Mouse (Mus musculus) T-helper 2 cell (primary cell): Measurements from ENCODE around the gene Dhrs3.

Source experiments
- in situ Hi-C: fragments of 300-600 bp; cut with MboI, MseI; formaldehyde crosslinking; loops from one replicate; pipeline ENCODE4 v1.15.1; 2025; ENCODE audit warnings: high pct_unique_total_duplicates

The Dhrs3 gene

DNA sequence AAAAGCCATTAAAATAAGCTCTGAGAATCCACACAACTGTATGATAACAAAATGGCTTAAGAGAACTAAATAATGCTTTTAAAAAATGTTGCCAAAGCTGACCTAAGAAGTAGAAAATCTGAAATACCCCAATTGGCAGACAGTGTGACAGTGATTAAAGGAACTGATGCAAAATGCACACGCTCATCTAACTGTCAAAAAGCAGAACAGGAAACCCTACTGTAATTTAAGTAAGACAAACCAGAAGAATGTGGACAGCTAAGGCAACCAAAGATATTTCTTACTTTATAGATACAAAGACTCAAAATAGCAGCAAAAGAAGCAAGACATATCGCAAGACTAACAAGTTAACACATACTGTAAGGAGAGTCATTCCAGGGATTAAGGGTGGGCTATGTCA, 78.4 kb downstream of the Dhrs3 start:
- in situ Hi-C loops = no loop called here

DNA sequence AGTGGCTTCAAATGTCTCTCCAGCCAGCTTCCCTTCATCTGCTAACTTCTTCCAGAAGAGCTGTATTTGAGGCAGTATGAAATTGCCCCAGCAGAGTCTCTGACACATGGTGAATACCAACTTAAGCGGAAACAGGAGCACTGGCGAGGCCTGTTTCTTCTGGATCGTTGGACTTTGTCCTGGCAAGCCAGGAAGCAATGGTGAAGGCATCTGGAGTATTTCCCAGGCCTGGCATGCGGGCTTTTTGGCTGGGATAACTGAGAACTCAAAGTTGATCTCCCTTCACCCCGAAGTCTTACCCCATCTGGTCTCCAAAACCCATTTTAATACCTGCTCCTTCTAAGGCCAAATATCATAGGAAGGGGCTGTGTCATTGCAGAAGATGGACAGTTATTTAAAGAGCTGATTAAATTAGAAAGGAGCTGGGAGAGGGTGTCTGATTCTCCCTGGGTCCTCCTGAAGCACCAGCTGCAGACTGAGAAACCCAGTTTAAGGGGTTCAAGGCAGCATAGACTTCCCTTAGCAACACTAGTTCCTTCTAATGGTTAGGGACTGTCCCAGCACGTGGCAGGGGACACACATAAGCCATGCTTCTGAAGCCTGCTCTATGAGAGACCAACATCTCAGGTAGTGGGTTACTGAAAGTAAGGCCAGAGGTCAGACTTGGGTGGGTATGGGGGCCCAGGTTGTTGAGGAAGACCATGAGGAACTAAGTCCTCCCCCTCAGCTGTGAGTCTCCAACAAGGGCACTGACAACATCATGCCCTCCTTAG, 80.5 kb downstream of the Dhrs3 start:
- in situ Hi-C loops = no loop called here

DNA sequence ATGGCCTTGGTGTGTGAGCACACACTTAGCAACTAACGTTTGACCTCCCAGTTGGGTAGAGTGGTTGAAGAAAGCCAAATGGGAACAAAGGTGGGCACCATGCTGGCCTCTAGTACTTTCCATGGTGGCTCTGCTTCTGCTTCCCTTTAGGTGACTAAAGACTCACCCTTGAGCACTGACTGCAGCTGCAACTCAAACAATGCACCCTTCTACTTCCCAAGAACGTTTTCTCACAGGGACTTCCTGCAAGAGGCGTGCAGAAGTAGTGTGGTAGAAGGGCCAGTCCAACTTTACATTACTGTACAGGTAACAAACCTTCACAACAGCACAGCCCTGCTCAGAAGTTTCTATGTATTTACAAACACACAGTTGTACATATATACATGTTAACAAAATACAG, 81.8 kb downstream of the Dhrs3 start:
- in situ Hi-C loops = no loop called here

DNA sequence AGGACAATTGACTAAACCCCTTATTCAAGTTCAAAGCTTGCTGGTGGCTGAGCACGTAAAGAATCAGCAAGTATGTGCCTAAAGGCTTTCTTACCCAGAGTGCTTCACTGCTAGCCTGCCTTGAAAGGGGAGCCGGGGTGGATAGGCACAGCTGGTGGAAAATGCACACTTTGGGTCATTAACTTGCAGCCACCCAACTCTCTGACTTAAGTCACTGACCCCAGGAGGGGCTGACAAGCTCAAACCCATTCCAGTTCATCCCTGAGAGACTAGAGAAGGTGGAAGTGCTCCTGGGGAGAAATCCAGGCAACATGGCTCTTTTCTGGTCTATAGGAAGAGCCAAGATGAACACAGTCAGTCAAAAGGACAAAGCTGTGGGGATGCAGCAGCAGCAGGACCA, 82.9 kb downstream of the Dhrs3 start:
- in situ Hi-C loops = no loop called here

DNA sequence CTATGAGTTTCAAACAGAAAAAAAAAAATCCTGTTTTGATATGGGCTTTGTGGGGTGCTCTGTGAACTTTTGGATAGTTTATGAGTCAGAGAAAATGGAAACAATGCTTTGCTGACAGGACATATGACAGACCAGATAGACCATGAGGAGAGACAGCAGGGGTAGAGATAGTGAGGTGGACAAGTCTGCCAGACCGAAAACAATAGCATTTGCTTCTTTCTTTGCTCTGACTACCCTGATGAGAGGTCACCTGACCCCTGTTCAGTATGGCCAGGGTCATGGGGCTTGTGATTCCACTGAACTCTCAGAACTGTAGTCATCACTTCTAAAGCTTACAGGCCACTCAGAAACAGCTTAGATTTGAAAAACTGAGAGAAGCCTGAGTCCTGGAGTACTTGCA, 84.4 kb downstream of the Dhrs3 start:
- in situ Hi-C loops = no loop called here
